Mouse (Mus musculus) liver, postnatal 0 days (tissue): ENCODE results near the gene Rgs12.

Source experiments
- CTCF ChIP-seq: sonication (generic); IDR thresholded peaks from 2 replicates; pipeline ENCODE4 v1.5.1; 2016; ENCODE audit warnings: antibody characterized with exemption, low read depth
- EP300 ChIP-seq: IDR thresholded peaks from 2 replicates; pipeline ENCODE4 v1.6.1; 2016; ENCODE audit warnings: antibody characterized with exemption, low read depth, mild to moderate bottlenecking

DNA sequence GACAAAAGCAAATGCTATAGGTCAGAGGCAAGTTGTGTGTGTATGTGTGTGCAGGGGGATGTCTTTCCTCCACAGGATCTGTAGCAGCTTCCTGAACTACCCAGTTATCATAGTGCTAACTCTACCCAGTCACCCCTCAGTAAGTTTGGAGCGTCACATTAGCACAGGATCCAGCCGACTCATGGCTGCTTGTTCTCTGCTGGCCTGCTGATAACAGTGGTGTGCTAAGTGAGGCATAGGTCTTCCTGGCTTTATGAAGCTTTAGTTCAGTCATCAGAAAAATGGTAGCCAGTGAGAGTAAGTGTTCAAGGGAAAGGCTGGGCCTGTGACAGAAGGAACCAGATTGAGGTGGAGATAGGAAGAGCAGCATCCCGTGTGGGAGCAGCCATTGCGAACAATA, 25.3 kb upstream of the Rgs12 start:
- TF ChIP-seq EP300 (peak; percentile 94), CTCF (no peak)
